Comparison of ENCODE assay signal across 13 mouse cellular contexts in the genomic region with DNA sequence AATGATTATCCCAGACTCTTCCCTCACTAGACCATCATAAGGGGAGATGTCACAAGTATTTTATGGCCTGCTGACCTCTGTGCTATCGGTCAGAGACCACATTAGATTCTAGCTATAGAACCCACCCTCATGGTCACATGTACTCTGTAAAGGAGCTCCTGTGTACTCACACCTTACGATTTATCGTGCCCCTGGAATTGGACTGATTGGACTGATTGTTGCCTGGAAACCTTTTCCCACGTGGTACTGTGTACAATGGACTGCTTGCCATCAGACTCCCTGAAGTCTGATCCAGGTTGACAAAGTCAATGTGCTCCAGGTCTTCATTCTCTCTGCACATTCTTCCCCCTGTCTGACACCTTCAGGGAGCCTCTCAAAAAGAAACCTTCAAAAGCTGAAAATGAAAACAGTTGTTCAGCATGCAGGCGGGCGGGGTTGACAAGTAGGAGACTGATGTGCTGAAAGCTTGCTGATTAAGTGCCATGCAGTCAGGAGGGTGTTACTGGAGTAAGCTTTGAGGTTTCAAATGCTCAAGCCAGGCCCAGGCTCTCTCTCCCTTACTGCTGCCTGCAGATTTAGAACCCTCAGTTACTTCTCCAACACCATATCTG. TPM values are rescaled to one million over a fixed set of nuclear protein-coding genes. Genes with fewer than 3 reads are reported as not detected.
DNase-seq lines count a peak whose midpoint lies in the region; ATAC-seq and TF ChIP-seq lines count a peak whose summit lies in the region.
"Had no signal": no experiment of that assay in that cellular context is flagged by ENCODE, and none has a peak within 500 bp of the region (broad histone marks: within the 10 kb centered on the region; RNA-seq: fewer than 3 reads in every experiment).

No protein-coding gene starts in this region.

- H3K27me3 ChIP-seq in intestine, embryonic 15.5 days (replicated peaks) = no peaks in the 10 kb centered on the region
- no peaks in the 10 kb centered on the region for H3K27me3 ChIP-seq in stomach, postnatal 0 days (ENCODE audit: control insufficient read depth, insufficient read depth, low read length)
- H3K27me3 ChIP-seq: heart, embryonic 15.5 days; hindbrain, embryonic 12.5 days had no signal

- H3K4me3 ChIP-seq in intestine, embryonic 15.5 days (replicated peaks) = no peak overlapping the region
- no peak overlapping the region for H3K4me3 ChIP-seq in stomach, postnatal 0 days (ENCODE audit: low read depth, low read length)
- H3K4me3 ChIP-seq: erythroblast, embryonic 14.5 days; heart, embryonic 15.5 days; hindbrain, embryonic 12.5 days; limb, embryonic 10.5 days had no signal

- no peak overlapping the region for H3K9ac ChIP-seq in intestine, embryonic 15.5 days
- H3K9ac ChIP-seq in stomach, postnatal 0 days (ENCODE audit: low read length) = no peak overlapping the region
- H3K9ac ChIP-seq: heart, embryonic 15.5 days; hindbrain, embryonic 12.5 days; liver, embryonic 14.5 days had no signal

- no peaks in the 10 kb centered on the region for H3K9me3 ChIP-seq in intestine, embryonic 15.5 days
- H3K9me3 ChIP-seq in stomach, postnatal 0 days (ENCODE audit: control insufficient read depth, low read length) = no peaks in the 10 kb centered on the region
- H3K9me3 ChIP-seq: heart, embryonic 15.5 days; hindbrain, embryonic 12.5 days; limb, embryonic 10.5 days had no signal

- no peaks in the 10 kb centered on the region for H3K4me1 ChIP-seq in intestine, embryonic 15.5 days (replicated peaks)
- H3K4me1 ChIP-seq in stomach, postnatal 0 days (replicated peaks; ENCODE audit: control insufficient read depth, insufficient read depth) = no peaks in the 10 kb centered on the region
- H3K4me1 ChIP-seq: heart, embryonic 15.5 days; hindbrain, embryonic 12.5 days; limb, embryonic 10.5 days had no signal

- no peak for TF ChIP-seq EP300 in stomach, postnatal 0 days (optimal IDR thresholded peaks at IDR 0.05)

- DNase-seq in heart, adult 11 months = peak; percentile 63
- no peak for DNase-seq in heart, postnatal 4 days
- peak; percentile 11 for DNase-seq in R1 (ENCODE audit: low read depth, low spot score)
- DNase-seq in stomach, postnatal 0 days (ENCODE audit: low spot score) = no peak
- no peak for DNase-seq in thymus, postnatal 4 days
- no peak for DNase-seq in adrenal gland, adult 2 months

- ATAC-seq in intestine, embryonic 15.5 days = peak; percentile 88
- ATAC-seq in stomach, postnatal 0 days (ENCODE audit: low FRiP score, low TSS enrichment) = peak; percentile 47; the same call in 1 of the 2 replicates
- ATAC-seq: CD4-positive, CD25-positive, alpha-beta regulatory T cell, adult 4 months had no signal

- H3K4me2 ChIP-seq in intestine, embryonic 15.5 days (replicated peaks) = no peak overlapping the region
- H3K4me2 ChIP-seq in stomach, postnatal 0 days (replicated peaks; ENCODE audit: low read depth) = no peak overlapping the region
- H3K4me2 ChIP-seq: heart, embryonic 15.5 days; hindbrain, embryonic 12.5 days had no signal

- no peak overlapping the region for H3K27ac ChIP-seq in intestine, embryonic 15.5 days
- no peak overlapping the region for H3K27ac ChIP-seq in stomach, postnatal 0 days (replicated peaks)
- H3K27ac ChIP-seq: heart, embryonic 15.5 days; hindbrain, embryonic 12.5 days; limb, embryonic 10.5 days; liver, embryonic 14.5 days had no signal

- 33% methylated on average over 6 of the region's 6 CpGs for WGBS in intestine, embryonic 15.5 days
- WGBS in stomach, postnatal 0 days = 40% methylated on average over 6 of the region's 6 CpGs

- TF ChIP-seq CTCF in stomach, postnatal 0 days (IDR thresholded peaks at IDR 0.05; ENCODE audit: low read depth) = no peak

- H3K36me3 ChIP-seq in intestine, embryonic 15.5 days = no peaks in the 10 kb centered on the region
- no peaks in the 10 kb centered on the region for H3K36me3 ChIP-seq in stomach, postnatal 0 days (ENCODE audit: control insufficient read depth, insufficient read depth, low read length)
- H3K36me3 ChIP-seq: heart, embryonic 15.5 days; hindbrain, embryonic 12.5 days; limb, embryonic 10.5 days had no signal

RNA-seq across cellular contexts. Expression of a gene that starts 30.8 kb away (rescaled TPM):
- total RNA-seq in heart, postnatal 4 days (2021) = 1 to 10 TPM; 6.7 to 7.1 TPM
- polyA plus RNA-seq in intestine, embryonic 15.5 days (2015; fragmentation: Nextera tagmentation; extraction: Ambion mirVana) = 21.9 and 26.6 TPM in 2 replicates
- polyA plus RNA-seq in stomach, postnatal 0 days (2015; fragmentation: Nextera tagmentation; extraction: Ambion mirVana) = 19.7 and 20.1 TPM in 2 replicates
- 10 to 100 TPM; 27.0 to 53.8 TPM for total RNA-seq in adrenal gland, adult 2 months (2021)
- 19.6 and 22.5 TPM in 2 replicates for polyA plus RNA-seq in adrenal gland, adult 2 months (2012; rRNA removed)

Comparison
In these comparisons a context has a peak if more than half of its experiments do, and no peak if none do; other contexts are left out.
1. DNase-seq: peak in heart, adult 11 months (single experiment) and R1 (single experiment); none in heart, postnatal 4 days (single experiment), stomach, postnatal 0 days (single experiment), thymus, postnatal 4 days (single experiment) and adrenal gland, adult 2 months (single experiment).